Mouse (Mus musculus) forebrain, postnatal 0 days (tissue): ENCODE results near the gene Trp53bp2. TPM values are rescaled to one million over a fixed set of nuclear protein-coding genes. Genes with fewer than 3 reads are reported as not detected.
A peak's percentile ranks its signal among the peaks of the same experiment; 100 is the strongest.

Experiments
- ATAC-seq: fragments of 200-750 bp; cut with Nextera tagmentation; 2 replicates; pipeline ENCODE4 v1.8.0; 2017; ENCODE audit warnings: mild to moderate bottlenecking, moderate library complexity
- DNase-seq: peaks from one replicate; pipeline ENCODE4 v3.0.0-alpha.2; 2015
- H3K27ac ChIP-seq: fragments of 300-500 bp; sonication (generic); 2 replicates; pipeline ENCODE4 v1.5.1; 2014; ENCODE audit warnings: low read depth, mild to moderate bottlenecking, antibody characterized with exemption, low read length, moderate library complexity, mixed read lengths
- H3K27me3 ChIP-seq: fragments of 300-500 bp; sonication (generic); 2 replicates; pipeline ENCODE4 v1.6.1; 2014; ENCODE audit warnings: mild to moderate bottlenecking, low read length, mixed read lengths; ENCODE audit not compliant: insufficient read depth
- H3K36me3 ChIP-seq: fragments of 300-500 bp; sonication (generic); 2 replicates; pipeline ENCODE4 v1.6.1; 2014; ENCODE audit warnings: mild to moderate bottlenecking, moderate library complexity; ENCODE audit not compliant: insufficient read depth
- H3K4me1 ChIP-seq: fragments of 300-500 bp; sonication (generic); 2 replicates; pipeline ENCODE4 v1.6.1; 2014; ENCODE audit warnings: antibody characterized with exemption; ENCODE audit not compliant: insufficient read depth
- H3K4me2 ChIP-seq: fragments of 300-500 bp; sonication (generic); 2 replicates; pipeline ENCODE4 v1.6.1; 2014; ENCODE audit warnings: low read depth, mild to moderate bottlenecking, moderate library complexity
- H3K4me3 ChIP-seq: fragments of 300-500 bp; sonication (generic); 2 replicates; pipeline ENCODE4 v1.5.1; 2014; ENCODE audit warnings: low read depth, low read length, mixed read lengths
- H3K9ac ChIP-seq: fragments of 300-500 bp; sonication (generic); 2 replicates; pipeline ENCODE4 v1.6.1; 2014; ENCODE audit warnings: mild to moderate bottlenecking
- H3K9me3 ChIP-seq: fragments of 300-500 bp; sonication (generic); 2 replicates; pipeline ENCODE4 v1.6.1; 2016; ENCODE audit warnings: low read length
- CTCF ChIP-seq: sonication (generic); IDR thresholded peaks from 2 replicates; pipeline ENCODE4 v1.5.1; 2016; ENCODE audit warnings: antibody characterized with exemption, control low read depth, low read depth
- WGBS: fragments of 180-500 bp; shearing (Covaris S2); extraction: QIAGEN DNeasy Blood & Tissue Kit; methylation state at CpG from one replicate; pipeline ENCODE4 v1.1.7; 2014; 5-methylcytosine and 5-hydroxymethylcytosine counted together
- polyA plus RNA-seq: library from polyadenylated mRNA; unstranded; fragments of >200 nt; fragmentation: Nextera tagmentation; extraction: Ambion mirVana; gene quantifications from 2 replicates; pipeline ENCODE4 v1.2.1, GENCODE M21; 2015
- total RNA-seq: library from RNA; depleted of rRNA; stranded (reverse); fragments of >200 nt; gene quantifications from 2 replicates; pipeline ENCODE4 v1.2.3, GENCODE M21; 2014

Gene Trp53bp2
- total and polyA plus RNA-seq, 2 experiments from 2014 or later = 13.7 to 27.3 TPM

- Histone ChIP-seq H3K9me3 (no peaks in the 10 kb centered on the region), H3K9ac (no peak overlapping the region), H3K27ac (no peak overlapping the region), H3K4me2 (no peak overlapping the region), H3K36me3 (peaks cover 75% of the 10 kb centered on the region), H3K4me3 (no peak overlapping the region), H3K4me1 (no peaks in the 10 kb centered on the region), H3K27me3 (no peaks in the 10 kb centered on the region)
- TF ChIP-seq CTCF = no peak
- DNase-seq (no peak), ATAC-seq (no peak)
- WGBS = 93% methylated on average over 10 of the region's 10 CpGs
These were observed 72.8 kb downstream of the Trp53bp2 start for GRCm38 (mm10) chr1:182481646-182482295.

GRCm38 (mm10) chr1:182482991-182483909 is 74.3 kb downstream of the Trp53bp2 start:
- H3K4me1 ChIP-seq = no peaks in the 10 kb centered on the region
- H3K4me2 ChIP-seq = no peak overlapping the region
- 89% methylated on average over 14 of the region's 14 CpGs for WGBS
- no peak for TF ChIP-seq CTCF
- H3K27me3 ChIP-seq = no peaks in the 10 kb centered on the region
- H3K9me3 ChIP-seq = no peaks in the 10 kb centered on the region
- H3K27ac ChIP-seq = no peak overlapping the region
- no peak overlapping the region for H3K4me3 ChIP-seq
- no peak overlapping the region for H3K9ac ChIP-seq
- DNase-seq (no peak), ATAC-seq (no peak)
- H3K36me3 ChIP-seq = peaks cover 73% of the 10 kb centered on the region

DNA sequence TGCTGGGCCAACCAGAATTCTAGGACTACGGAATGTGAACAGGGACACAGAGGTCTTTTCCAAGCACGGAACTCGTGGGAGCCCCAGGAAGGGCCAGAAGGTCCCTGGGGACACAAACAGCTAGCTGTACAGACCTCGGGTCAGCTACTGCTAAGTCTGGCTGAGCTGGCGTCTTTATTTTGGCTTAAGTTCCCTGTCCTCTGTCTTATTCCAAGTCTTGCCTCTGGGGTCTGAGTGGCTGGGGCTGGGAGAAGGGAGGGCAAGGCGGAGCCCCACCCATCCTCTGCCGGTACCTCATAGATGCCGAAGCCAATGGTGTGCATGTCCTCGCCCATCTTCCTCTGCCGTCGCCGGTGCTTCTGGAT is 74.9 kb downstream of the Trp53bp2 start:
- no peak for ATAC-seq
- H3K36me3 ChIP-seq = peaks cover 77% of the 10 kb centered on the region

GRCm38 (mm10) chr1:182488503-182488902 is 79.5 kb downstream of the Trp53bp2 start:
- H3K4me3 ChIP-seq = no peak overlapping the region
- DNase-seq = no peak

More for the DNA sequence above, 74.9 kb downstream of the Trp53bp2 start:
- 88% methylated on average over 12 of the region's 12 CpGs for WGBS
- Histone ChIP-seq H3K4me1 (no peaks in the 10 kb centered on the region), H3K27me3 (no peaks in the 10 kb centered on the region), H3K4me3 (no peak overlapping the region), H3K9me3 (no peaks in the 10 kb centered on the region), H3K27ac (no peak overlapping the region), H3K9ac (no peak overlapping the region), H3K4me2 (no peak overlapping the region)
- DNase-seq = no peak
- no peak for TF ChIP-seq CTCF

GRCm38 (mm10) chr1:182489803-182490452 is 81.0 kb downstream of the Trp53bp2 start:
- H3K9ac ChIP-seq = no peak overlapping the region
- 10% methylated on average over 21 of the region's 21 CpGs for WGBS
- peaks cover 48% of the 10 kb centered on the region for H3K36me3 ChIP-seq
- peak; percentile 94 for TF ChIP-seq CTCF
- H3K27ac ChIP-seq = peak overlapping the region; percentile 45; the same call in 1 of the 2 replicates
- peak; percentile 93 for DNase-seq
- peak overlapping the region; percentile 51 for H3K4me2 ChIP-seq
- H3K9me3 ChIP-seq = no peaks in the 10 kb centered on the region
- peak overlapping the region; percentile 11; the same call in 1 of the 2 replicates for H3K4me3 ChIP-seq
- H3K27me3 ChIP-seq = no peaks in the 10 kb centered on the region
- no peaks in the 10 kb centered on the region for H3K4me1 ChIP-seq
- ATAC-seq = peak; percentile 99

More at GRCm38 (mm10) chr1:182488503-182488902, 79.5 kb downstream of the Trp53bp2 start:
- peaks cover 57% of the 10 kb centered on the region for H3K36me3 ChIP-seq
- H3K4me1 ChIP-seq = no peaks in the 10 kb centered on the region
- ATAC-seq = no peak
- H3K9me3 ChIP-seq = no peaks in the 10 kb centered on the region
- 92% methylated on average over 10 of the region's 10 CpGs for WGBS
- no peak overlapping the region for H3K4me2 ChIP-seq
- no peak overlapping the region for H3K27ac ChIP-seq
- TF ChIP-seq CTCF = no peak
- H3K27me3 ChIP-seq = no peaks in the 10 kb centered on the region
- H3K9ac ChIP-seq = no peak overlapping the region

DNA sequence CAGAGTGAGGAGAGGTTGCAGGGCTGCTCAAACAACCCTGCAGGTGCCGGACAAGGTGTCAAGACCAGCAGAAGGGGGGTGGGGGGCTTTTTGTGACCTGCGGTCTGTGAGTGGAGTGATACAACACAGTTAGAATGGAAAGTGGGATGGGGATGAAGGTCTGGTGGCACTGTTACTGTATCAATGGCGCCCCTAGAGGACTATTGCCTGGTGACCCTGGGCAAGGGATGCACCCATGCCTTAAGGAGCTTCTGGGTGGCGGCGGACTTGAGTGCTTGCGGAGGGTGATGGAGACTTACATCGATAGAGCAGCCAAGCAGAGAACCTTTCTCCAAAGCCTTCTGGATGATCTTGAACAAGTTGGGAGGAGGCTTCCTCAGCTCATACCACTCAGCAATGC is 81.6 kb downstream of the Trp53bp2 start:
- Histone ChIP-seq H3K4me3 (no peak overlapping the region), H3K27me3 (no peaks in the 10 kb centered on the region), H3K9ac (no peak overlapping the region), H3K4me2 (no peak overlapping the region), H3K27ac (no peak overlapping the region), H3K36me3 (peaks cover 42% of the 10 kb centered on the region), H3K9me3 (no peaks in the 10 kb centered on the region), H3K4me1 (no peaks in the 10 kb centered on the region)
- 80% methylated on average over 7 of the region's 7 CpGs for WGBS
- DNase-seq (no peak), ATAC-seq (no peak)
- peak; percentile 31 for TF ChIP-seq CTCF
